Mouse (Mus musculus): Measurements from ENCODE around the gene Abi3. TPM values are rescaled to one million over a fixed set of nuclear protein-coding genes. Genes with fewer than 3 reads are reported as not detected.

Gene Abi3
- total and polyA plus RNA-seq, 3 experiments, result 24.4 to 74.5 (median 31.4) TPM

DNA sequence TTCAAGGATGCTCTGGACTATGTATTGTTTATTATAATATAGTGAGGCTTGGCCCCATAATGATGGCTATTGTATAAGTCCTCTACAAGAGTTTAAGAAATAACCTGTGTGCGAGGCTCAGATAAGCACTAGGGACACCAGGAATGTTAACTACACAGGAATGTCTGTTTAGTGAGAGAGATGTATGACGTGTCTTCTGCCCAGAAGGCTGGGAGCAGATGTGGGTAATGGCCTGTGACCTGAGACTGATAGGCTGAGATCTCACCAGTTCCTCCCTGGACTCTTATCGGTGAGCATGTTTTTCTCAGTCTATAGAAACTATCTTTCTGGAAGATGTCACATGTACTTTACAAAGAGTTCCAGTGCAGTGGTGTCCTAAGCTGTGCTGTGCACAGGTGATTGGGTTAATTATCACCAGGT is 17.8 kb upstream of the Abi3 start:
- dilution Hi-C loops (cut with MboI; ENCODE audit: extremely low pct_ligation_motif_present, extremely low pct_unique_long_range_greater_than_20kb, low sequenced_read_pairs), result no loop called here
- H3K9ac ChIP-seq (ENCODE audit: insufficient read depth, low read depth), result peak overlapping the region; percentile 57
- DNase-seq (ENCODE audit: extremely low read depth), result peak; percentile 55
- in situ Hi-C loops (cut with MboI; ENCODE audit: low pct_ligation_motif_present, low pct_unique_long_range_greater_than_20kb, low sequenced_read_pairs), result no loop called here
- H3K9me3 ChIP-seq (replicated peaks; ENCODE audit: low read length), result no peaks in the 10 kb centered on the region
- no peaks in the 10 kb centered on the region; the same call in 1 of the 2 replicates for H3K79me2 ChIP-seq (replicated peaks; ENCODE audit: control insufficient read depth, extremely low read depth, insufficient read depth, poor library complexity, severe bottlenecking)
- TF ChIP-seq MAZ (IDR thresholded peaks at IDR 0.05; ENCODE audit: low read depth, low read length) (no peak), ELF1 (IDR thresholded peaks at IDR 0.05; ENCODE audit: low read depth, low read length) (no peak), BHLHE40 (IDR thresholded peaks at IDR 0.05; ENCODE audit: low read depth, low read length) (no peak), MAX (IDR thresholded peaks at IDR 0.05; ENCODE audit: low read length) (no peak), EP300 (IDR thresholded peaks at IDR 0.05; ENCODE audit: low read length) (peak; percentile 36; the same call in 1 of the 2 replicates), TBP (conservative IDR thresholded peaks at IDR 0.05; ENCODE audit: low read depth, low read length) (0 out of 2 replicates have a peak, but pooled peaks have one; percentile 12), MXI1 (IDR thresholded peaks at IDR 0.05; ENCODE audit: low read depth, low read length) (no peak), CHD1 (IDR thresholded peaks at IDR 0.05; ENCODE audit: low read depth, low read length) (no peak), CTCF (conservative IDR thresholded peaks at IDR 0.05 in 1 of 2, IDR thresholded peaks at IDR 0.05 in 1 of 2; ENCODE audit: low read depth in 2 of 2, low read length in 2 of 2) (no peak), ZC3H11A (IDR thresholded peaks at IDR 0.05; ENCODE audit: low read depth, low read length) (no peak), USF2 (conservative IDR thresholded peaks at IDR 0.05; ENCODE audit: low read depth, low read length) (no peak), UBTF (IDR thresholded peaks at IDR 0.05; ENCODE audit: low read depth, low read length) (no peak), IRF4 (IDR thresholded peaks at IDR 0.05; ENCODE audit: low read depth, low read length) (0 out of 2 replicates have a peak, but pooled peaks have one; percentile 25), NELFE (IDR thresholded peaks at IDR 0.05; ENCODE audit: low read depth, low read length) (no peak)
- H3K36me3 ChIP-seq (replicated peaks in 1 of 2; ENCODE audit: control insufficient read depth in 1 of 2, insufficient read depth in 1 of 2, low read length in 1 of 2), result peaks cover 0 to 13% of the 10 kb centered on the region in 2 experiments
- H3K27ac ChIP-seq (ENCODE audit: insufficient read depth, low read depth), result peak overlapping the region; percentile 86; the same call in 1 of the 2 replicates
- H3K4me2 ChIP-seq (ENCODE audit: insufficient read depth, low read depth, poor library complexity, severe bottlenecking), result peak overlapping the region; percentile 84
- peak overlapping the region; percentile 62 to 77 (median 66) for H3K4me3 ChIP-seq (replicated peaks in 1 of 3; ENCODE audit: low read depth in 2 of 3, low read length in 2 of 3, poor library complexity in 1 of 3)
- peaks cover 1% of the 10 kb centered on the region for H3K27me3 ChIP-seq (replicated peaks)
- peaks cover 5 to 25% of the 10 kb centered on the region in 2 experiments for H3K4me1 ChIP-seq (ENCODE audit: control insufficient read depth in 1 of 2, insufficient read depth in 2 of 2)

DNA sequence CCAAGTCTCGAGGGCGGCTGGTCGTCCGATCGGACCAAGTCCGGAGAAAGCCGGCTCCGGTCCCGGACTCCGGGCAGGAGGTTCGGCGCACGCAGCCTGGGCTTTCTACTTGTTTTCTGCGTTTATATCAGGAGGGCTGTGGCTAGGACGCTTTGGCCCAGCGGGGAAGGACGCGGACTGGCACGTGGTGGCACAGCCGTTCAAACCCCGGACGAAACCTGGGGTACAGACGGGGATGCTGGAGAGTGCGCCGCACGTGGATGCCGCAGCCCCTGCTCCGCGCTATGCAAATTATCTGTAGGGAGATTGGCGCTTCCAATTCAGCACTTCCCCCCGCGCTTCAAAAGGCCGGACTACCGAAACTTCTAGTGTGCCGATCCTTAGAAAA is 17.2 kb upstream of the Abi3 start:
- in situ Hi-C loops (cut with MboI; ENCODE audit: low pct_ligation_motif_present, low pct_unique_long_range_greater_than_20kb, low sequenced_read_pairs), result no loop called here
- no peak for TF ChIP-seq ZNF384 (IDR thresholded peaks at IDR 0.05; ENCODE audit: low read depth, low read length)
- peak; percentile 87; the same call in 1 of the 2 replicates for TF ChIP-seq CHD1 (IDR thresholded peaks at IDR 0.05; ENCODE audit: low read depth, low read length)
- peak; percentile 82 for TF ChIP-seq POLR2A (IDR thresholded peaks at IDR 0.05; ENCODE audit: low read depth, low read length)
- no peak for TF ChIP-seq MEF2A (IDR thresholded peaks at IDR 0.05; ENCODE audit: borderline replicate concordance, low read depth, low read length)
- peak; percentile 56; the same call in 1 of the 2 replicates for TF ChIP-seq E2F4 (IDR thresholded peaks at IDR 0.05; ENCODE audit: insufficient replicate concordance, low read depth, low read length)
- TF ChIP-seq USF2 (conservative IDR thresholded peaks at IDR 0.05; ENCODE audit: low read depth, low read length), result 0 out of 2 replicates have a peak, but pooled peaks have one; percentile 17
- no peak; the same call in 1 of the 2 replicates for TF ChIP-seq SMC3 (IDR thresholded peaks at IDR 0.05; ENCODE audit: low read depth, low read length)
- no peak for TF ChIP-seq JUN (IDR thresholded peaks at IDR 0.05; ENCODE audit: insufficient read depth, low read depth, low read length)
- no peak for TF ChIP-seq TBP (conservative IDR thresholded peaks at IDR 0.05; ENCODE audit: low read depth, low read length)
- peak; percentile 0; the same call in 1 of the 2 replicates for TF ChIP-seq KAT2A (IDR thresholded peaks at IDR 0.05; ENCODE audit: insufficient replicate concordance, low read length)
- peak; percentile 21 for TF ChIP-seq USF1 (IDR thresholded peaks at IDR 0.05; ENCODE audit: low read depth, low read length)
- TF ChIP-seq ZC3H11A (IDR thresholded peaks at IDR 0.05; ENCODE audit: low read depth, low read length), result no peak
- no peak; the same call in 1 of the 2 replicates for TF ChIP-seq RAD21 (IDR thresholded peaks at IDR 0.05; ENCODE audit: low read depth, low read length)
- TF ChIP-seq TCF12 (IDR thresholded peaks at IDR 0.05; ENCODE audit: low read depth, low read length), result 0 out of 2 replicates have a peak, but pooled peaks have one; percentile 30
- TF ChIP-seq MAFK (IDR thresholded peaks at IDR 0.05; ENCODE audit: insufficient replicate concordance, low read length), result no peak
- TF ChIP-seq SIN3A (IDR thresholded peaks at IDR 0.05; ENCODE audit: low read length), result no peak; the same call in 1 of the 2 replicates
- TF ChIP-seq ZMIZ1 (IDR thresholded peaks at IDR 0.05; ENCODE audit: low read depth, low read length), result no peak; the same call in 1 of the 2 replicates
- peak; percentile 62 for TF ChIP-seq IRF4 (IDR thresholded peaks at IDR 0.05; ENCODE audit: low read depth, low read length)
- peak; percentile 75; the same call in 1 of the 2 replicates for TF ChIP-seq RCOR1 (conservative IDR thresholded peaks at IDR 0.05; ENCODE audit: low read depth, low read length)
- 0 out of 2 replicates have a peak, but pooled peaks have one; percentile 24 for TF ChIP-seq NRF1 (IDR thresholded peaks at IDR 0.05; ENCODE audit: low read depth, low read length)
- peak; percentile 21; the same call in 1 of the 2 replicates for TF ChIP-seq MAZ (IDR thresholded peaks at IDR 0.05; ENCODE audit: low read depth, low read length)
- no peak for TF ChIP-seq ELF1 (IDR thresholded peaks at IDR 0.05; ENCODE audit: low read depth, low read length)
- peak; percentile 95 for TF ChIP-seq MXI1 (IDR thresholded peaks at IDR 0.05; ENCODE audit: low read depth, low read length)
- peak; percentile 97 for TF ChIP-seq MAX (IDR thresholded peaks at IDR 0.05; ENCODE audit: low read length)
- TF ChIP-seq ZKSCAN1 (IDR thresholded peaks at IDR 0.05; ENCODE audit: borderline replicate concordance, low read depth, low read length), result no peak

More for the DNA sequence above, 17.2 kb upstream of the Abi3 start:
- DNase-seq (ENCODE audit: extremely low read depth), result peak; percentile 79
- H3K4me2 ChIP-seq (ENCODE audit: insufficient read depth, low read depth, poor library complexity, severe bottlenecking), result peak overlapping the region; percentile 84
- dilution Hi-C loops (cut with MboI; ENCODE audit: extremely low pct_ligation_motif_present, extremely low pct_unique_long_range_greater_than_20kb, low sequenced_read_pairs), result no loop called here
- H3K27me3 ChIP-seq (replicated peaks), result peaks cover 1% of the 10 kb centered on the region
- peak overlapping the region; percentile 62 to 77 (median 66) for H3K4me3 ChIP-seq (replicated peaks in 1 of 3; ENCODE audit: low read depth in 2 of 3, low read length in 2 of 3, poor library complexity in 1 of 3)
- H3K9me3 ChIP-seq (replicated peaks; ENCODE audit: low read length), result peaks cover 3% of the 10 kb centered on the region
- peak overlapping the region; percentile 86 for H3K27ac ChIP-seq (ENCODE audit: insufficient read depth, low read depth)
- H3K9ac ChIP-seq (ENCODE audit: insufficient read depth, low read depth), result peak overlapping the region; percentile 57
- H3K36me3 ChIP-seq (replicated peaks in 1 of 2; ENCODE audit: control insufficient read depth in 1 of 2, insufficient read depth in 1 of 2, low read length in 1 of 2), result peaks cover 0 to 13% of the 10 kb centered on the region in 2 experiments
- no peaks in the 10 kb centered on the region; the same call in 1 of the 2 replicates for H3K79me2 ChIP-seq (replicated peaks; ENCODE audit: control insufficient read depth, extremely low read depth, insufficient read depth, poor library complexity, severe bottlenecking)
- H3K4me1 ChIP-seq (ENCODE audit: control insufficient read depth in 1 of 2, insufficient read depth in 2 of 2), result peaks cover 5 to 25% of the 10 kb centered on the region in 2 experiments

Data from CH12.LX (cell line).